Mouse (Mus musculus) stomach, postnatal 0 days (tissue): Measurements from ENCODE around the gene Spp2. TPM values are rescaled to one million over a fixed set of nuclear protein-coding genes. Genes with fewer than 3 reads are reported as not detected.

Experiments used
- ATAC-seq: fragments of 200-750 bp; cut with Nextera tagmentation; 2 replicates; pipeline ENCODE4 v1.8.0; 2017; ENCODE audit not compliant: low FRiP score, low TSS enrichment
- DNase-seq: peaks from one replicate; pipeline ENCODE4 v3.0.0-alpha.2; 2016; ENCODE audit warnings: low spot score
- H3K27ac ChIP-seq: fragments of 300-500 bp; sonication (generic); replicated peaks from 2 replicates; pipeline ENCODE4 v1.5.1; 2014; ENCODE audit warnings: mild to moderate bottlenecking, control low read depth
- H3K27me3 ChIP-seq: fragments of 300-500 bp; sonication (generic); 2 replicates; pipeline ENCODE4 v1.6.1; 2014; ENCODE audit warnings: low read length; ENCODE audit not compliant: control insufficient read depth, insufficient read depth
- H3K36me3 ChIP-seq: fragments of 300-500 bp; sonication (generic); 2 replicates; pipeline ENCODE4 v1.6.1; 2014; ENCODE audit warnings: low read length, mixed read lengths; ENCODE audit not compliant: control insufficient read depth, insufficient read depth
- H3K4me1 ChIP-seq: fragments of 300-500 bp; sonication (generic); replicated peaks from 2 replicates; pipeline ENCODE4 v1.6.1; 2014; ENCODE audit warnings: antibody characterized with exemption; ENCODE audit not compliant: control insufficient read depth, insufficient read depth
- H3K4me2 ChIP-seq: fragments of 300-500 bp; sonication (generic); replicated peaks from 2 replicates; pipeline ENCODE4 v1.6.1; 2014; ENCODE audit warnings: low read depth, mild to moderate bottlenecking, control low read depth, moderate library complexity
- H3K4me3 ChIP-seq: fragments of 300-500 bp; sonication (generic); 2 replicates; pipeline ENCODE4 v1.5.1; 2014; ENCODE audit warnings: low read depth, low read length, control low read depth
- H3K9ac ChIP-seq: fragments of 300-500 bp; sonication (generic); 2 replicates; pipeline ENCODE4 v1.6.1; 2014; ENCODE audit warnings: mild to moderate bottlenecking, low read length, control low read depth, mixed read lengths
- H3K9me3 ChIP-seq: fragments of 300-500 bp; sonication (generic); 2 replicates; pipeline ENCODE4 v1.6.1; 2016; ENCODE audit warnings: low read length; ENCODE audit not compliant: control insufficient read depth
- CTCF ChIP-seq: IDR thresholded peaks from 2 replicates; pipeline ENCODE4 v1.5.1; 2016; ENCODE audit warnings: antibody characterized with exemption, low read depth, mild to moderate bottlenecking, moderate library complexity
- EP300 ChIP-seq: optimal IDR thresholded peaks from 2 replicates; pipeline ENCODE3; 2016; ENCODE audit warnings: antibody characterized with exemption
- WGBS: fragments of 180-500 bp; shearing (Covaris S2); extraction: QIAGEN DNeasy Blood & Tissue Kit; methylation state at CpG from one replicate; pipeline ENCODE4 v1.1.7; 2014; 5-methylcytosine and 5-hydroxymethylcytosine counted together
- polyA plus RNA-seq: library from polyadenylated mRNA; unstranded; fragments of >200 nt; fragmentation: Nextera tagmentation; extraction: Ambion mirVana; gene quantifications from 2 replicates; pipeline ENCODE4 v1.2.1, GENCODE M21; 2015

Gene Spp2
- polyA plus RNA-seq, 1 experiment from 2014 or later, result 0.93 TPM

- Histone ChIP-seq H3K36me3 (no peaks in the 10 kb centered on the region), H3K4me2 (no peak overlapping the region), H3K4me3 (no peak overlapping the region), H3K9ac (no peak overlapping the region), H3K27me3 (no peaks in the 10 kb centered on the region), H3K27ac (no peak overlapping the region), H3K4me1 (0 out of 2 replicates have a peak, but pooled peaks cover 2% of the 10 kb centered on the region), H3K9me3 (no peaks in the 10 kb centered on the region)
- ATAC-seq, result no peak
- DNase-seq, result no peak
- TF ChIP-seq EP300 (no peak), CTCF (no peak)
- 89% methylated on average over 4 of the region's 4 CpGs for WGBS
These were observed 52.4 kb downstream of the Spp2 start for GRCm38 (mm10) chr1:88459196-88459595.

- H3K9me3 ChIP-seq, result no peaks in the 10 kb centered on the region
- WGBS, result 87% methylated on average over 5 of the region's 5 CpGs
- H3K9ac ChIP-seq, result no peak overlapping the region
- H3K4me3 ChIP-seq, result no peak overlapping the region
- 0 out of 2 replicates have a peak, but pooled peaks cover 2% of the 10 kb centered on the region for H3K4me1 ChIP-seq
- no peak overlapping the region for H3K27ac ChIP-seq
- ATAC-seq (no peak), DNase-seq (no peak)
- no peaks in the 10 kb centered on the region for H3K27me3 ChIP-seq
- no peaks in the 10 kb centered on the region for H3K36me3 ChIP-seq
- no peak overlapping the region for H3K4me2 ChIP-seq
- TF ChIP-seq CTCF (no peak), EP300 (no peak)
These were observed 52.9 kb downstream of the Spp2 start for GRCm38 (mm10) chr1:88459655-88460054.

- no peak overlapping the region for H3K4me2 ChIP-seq
- DNase-seq (no peak), ATAC-seq (no peak)
- H3K27me3 ChIP-seq, result no peaks in the 10 kb centered on the region
- H3K4me1 ChIP-seq, result 0 out of 2 replicates have a peak, but pooled peaks cover 2% of the 10 kb centered on the region
- no peak overlapping the region for H3K9ac ChIP-seq
- TF ChIP-seq CTCF (no peak), EP300 (no peak)
- no peaks in the 10 kb centered on the region for H3K36me3 ChIP-seq
- H3K27ac ChIP-seq, result no peak overlapping the region
- no peak overlapping the region for H3K4me3 ChIP-seq
- 30% methylated on average over 1 of the region's 1 CpGs for WGBS
- no peaks in the 10 kb centered on the region for H3K9me3 ChIP-seq
These were observed 54.3 kb downstream of the Spp2 start for GRCm38 (mm10) chr1:88461096-88461495.

GRCm38 (mm10) chr1:88462484-88462883, 55.7 kb downstream of the Spp2 start:
- Histone ChIP-seq H3K36me3 (no peaks in the 10 kb centered on the region), H3K9ac (no peak overlapping the region), H3K4me2 (no peak overlapping the region), H3K4me1 (0 out of 2 replicates have a peak, but pooled peaks cover 2% of the 10 kb centered on the region), H3K27ac (peak overlapping the region; percentile 53), H3K27me3 (no peaks in the 10 kb centered on the region), H3K4me3 (no peak overlapping the region), H3K9me3 (no peaks in the 10 kb centered on the region)
- no peak for ATAC-seq
- DNase-seq, result peak; percentile 53
- 31% methylated on average over 6 of the region's 6 CpGs for WGBS
- no peak for TF ChIP-seq EP300
- 0 out of 2 replicates have a peak, but pooled peaks have one; percentile 13 for TF ChIP-seq CTCF

GRCm38 (mm10) chr1:88463241-88463640, 56.5 kb downstream of the Spp2 start:
- H3K4me2 ChIP-seq, result no peak overlapping the region
- TF ChIP-seq EP300 (no peak), CTCF (no peak)
- H3K4me3 ChIP-seq, result no peak overlapping the region
- DNase-seq (peak; percentile 64), ATAC-seq (peak; percentile 43; the same call in 1 of the 2 replicates)
- 65% methylated on average over 3 of the region's 3 CpGs for WGBS
- H3K27ac ChIP-seq, result peak overlapping the region; percentile 53
- H3K9ac ChIP-seq, result no peak overlapping the region
- no peaks in the 10 kb centered on the region for H3K36me3 ChIP-seq
- H3K9me3 ChIP-seq, result no peaks in the 10 kb centered on the region
- 0 out of 2 replicates have a peak, but pooled peaks cover 2% of the 10 kb centered on the region for H3K4me1 ChIP-seq
- H3K27me3 ChIP-seq, result no peaks in the 10 kb centered on the region

- Histone ChIP-seq H3K9me3 (no peaks in the 10 kb centered on the region), H3K27me3 (no peaks in the 10 kb centered on the region), H3K36me3 (no peaks in the 10 kb centered on the region), H3K4me1 (0 out of 2 replicates have a peak, but pooled peaks cover 2% of the 10 kb centered on the region), H3K4me3 (no peak overlapping the region), H3K27ac (no peak overlapping the region), H3K9ac (no peak overlapping the region), H3K4me2 (no peak overlapping the region)
- 58% methylated on average over 6 of the region's 6 CpGs for WGBS
- DNase-seq (peak; percentile 64), ATAC-seq (peak; percentile 58)
- TF ChIP-seq CTCF (no peak), EP300 (no peak)
These were observed 57.5 kb downstream of the Spp2 start for GRCm38 (mm10) chr1:88464109-88464905.
